Mouse (Mus musculus) adrenal gland, adult 18-20 months (tissue): Measurements from ENCODE around the gene Mcm3. TPM values are rescaled to one million over a fixed set of nuclear protein-coding genes. Genes with fewer than 3 reads are reported as not detected.
A peak's percentile ranks its signal among the peaks of the same experiment; 100 is the strongest.

Experiments used
- DNase-seq, 2 experiments: peaks; one replicate each; pipeline ENCODE4 v3.0.0; 2021 to 2022; ENCODE audit warnings: low spot score in 2 of 2
- long read RNA-seq, 2 experiments: library from polyadenylated mRNA; stranded (forward); transcript quantifications; one replicate each; pipeline ENCODE4 v2.0.0; 2021
- total RNA-seq, 2 experiments: library from RNA; stranded (reverse); gene quantifications; 1 replicate in 1 of 2; 2 replicates in 1 of 2; pipeline ENCODE4 v1.2.3; 2021

Gene Mcm3
- 10 to 100 TPM in 1 of 2 experiments, 1 to 10 TPM in 1; 9.0 to 10.1 TPM for total RNA-seq
- long read RNA-seq, experiment 1, transcript Mcm3-201 (17 exons, 3,031 nt) = major isoform, 12 of 14 reads
- long read RNA-seq, experiment 1, partial matches to known transcripts = 0 of 14 reads
- long read RNA-seq, experiment 1, other reads (novel, unspliced or antisense) = 2 of 14 reads
- long read RNA-seq, experiment 2, transcript Mcm3-201 (17 exons, 3,031 nt) = major isoform, 53 of 58 reads
- long read RNA-seq, experiment 2, partial matches to known transcripts = 3 of 58 reads
- long read RNA-seq, experiment 2, other reads (novel, unspliced or antisense) = 0 of 58 reads

DNA sequence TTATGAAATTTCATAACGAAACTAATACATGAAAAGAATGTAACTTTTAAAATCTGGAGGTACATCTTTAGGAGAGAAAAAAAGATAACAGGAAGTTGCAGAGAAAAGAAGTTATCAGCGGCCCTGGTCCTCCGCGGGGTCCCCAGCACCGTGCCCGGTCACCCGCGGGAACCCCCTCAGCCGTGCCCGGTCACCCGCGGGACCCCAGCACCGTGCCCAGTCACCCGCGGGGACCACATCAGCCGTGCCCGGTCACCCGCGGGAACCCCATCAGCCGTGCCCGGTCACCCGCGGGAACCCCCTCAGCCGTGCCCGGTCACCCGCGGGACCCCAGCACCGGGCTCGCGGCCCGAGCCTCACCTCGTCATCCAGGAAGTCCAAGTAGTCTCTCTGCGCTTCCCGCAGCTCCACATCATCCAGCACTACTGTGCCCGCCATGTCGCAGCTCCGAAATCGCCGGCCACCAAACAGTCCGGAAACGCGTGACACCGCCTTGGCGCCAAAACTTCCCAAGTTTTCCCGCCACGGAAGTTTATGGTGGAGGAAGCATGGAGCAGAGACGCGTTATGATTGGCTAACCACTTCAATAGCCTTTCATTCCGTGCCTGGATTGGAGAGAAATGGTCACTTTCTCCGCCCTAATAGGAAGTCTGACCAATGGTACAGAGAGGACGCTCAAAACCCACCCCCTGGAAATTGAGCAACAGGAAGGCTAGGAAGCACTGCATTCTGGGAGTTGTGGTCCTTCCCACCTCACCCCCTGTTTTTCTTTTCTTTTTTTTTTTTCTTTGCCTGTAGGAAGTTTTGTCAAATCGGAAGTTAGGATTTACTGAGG is at the start of gene Mcm3:
Mcm3 (minus strand) TSS at position 542 of the 835 bp plus-strand sequence.
- peak; percentile 76 to 77 for DNase-seq

- no peak for DNase-seq
Measured at GRCm38 (mm10) chr1:20868036-20868435, 47.9 kb upstream of the Mcm3 start.

DNA sequence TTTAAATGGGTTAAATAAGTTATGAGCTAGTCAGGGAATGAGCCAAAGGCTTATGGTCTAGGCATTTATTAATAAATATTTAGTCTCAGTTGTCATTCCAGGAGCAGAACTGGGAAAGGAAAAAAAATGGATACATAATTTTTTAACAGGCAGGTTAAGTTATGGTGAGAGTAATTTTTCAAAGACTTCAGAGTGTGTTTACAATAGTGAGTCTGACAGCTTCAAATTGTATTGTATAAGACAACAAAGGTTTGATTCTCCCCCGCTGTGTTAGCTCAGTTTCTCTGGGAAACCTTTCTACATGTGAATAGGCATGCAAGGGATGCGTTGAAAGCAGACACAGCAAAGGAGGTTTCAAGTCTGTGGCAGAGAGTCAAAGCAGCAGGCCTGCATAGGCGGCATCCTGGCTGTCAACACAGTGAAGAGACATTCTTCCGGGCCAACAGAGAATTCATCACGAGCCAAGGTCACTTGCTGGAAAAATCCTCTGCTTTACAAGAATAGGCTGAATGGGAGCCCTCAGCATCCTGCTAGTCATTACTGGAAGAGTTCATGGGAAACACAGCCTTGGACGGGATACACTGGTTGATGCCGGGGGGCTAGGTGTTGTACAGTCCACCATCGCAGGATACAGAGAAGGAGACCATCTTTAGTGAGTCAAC is 47.3 kb upstream of the Mcm3 start:
- DNase-seq = no peak

DNA sequence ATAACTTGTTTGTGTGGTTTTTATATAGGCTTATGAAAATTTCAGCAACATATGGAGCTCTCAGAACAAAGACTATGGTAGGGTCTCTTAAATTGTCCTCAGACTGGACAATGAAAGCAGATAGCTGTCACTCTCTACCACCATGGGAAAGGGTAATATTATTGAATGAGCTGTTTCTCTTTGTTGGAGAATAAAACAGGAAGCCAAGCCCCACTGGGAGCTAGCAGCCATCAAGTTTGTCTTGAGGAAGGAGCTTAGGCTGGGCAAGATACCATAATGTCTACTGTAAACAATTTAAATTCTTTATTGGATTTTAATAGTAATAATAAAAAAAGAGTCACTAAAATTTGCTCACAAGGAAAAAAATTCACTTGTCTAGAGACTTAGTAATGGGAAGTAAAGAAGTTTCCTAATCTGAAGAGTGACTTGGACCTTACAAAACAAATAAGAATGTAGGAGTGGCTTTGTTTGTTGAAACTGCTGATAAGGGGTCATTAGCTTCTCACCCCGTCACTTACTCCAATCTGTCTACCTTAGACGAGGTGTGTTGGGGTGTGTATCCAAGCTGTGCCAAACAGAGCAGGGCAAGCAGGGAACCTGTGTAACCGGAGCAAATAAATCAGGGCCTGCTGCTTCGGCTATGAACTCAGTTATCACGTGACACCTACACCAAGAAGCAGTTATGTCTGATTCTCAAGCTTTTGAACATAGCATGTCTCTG is 43.5 kb upstream of the Mcm3 start:
- no peak for DNase-seq

GRCm38 (mm10) chr1:20861865-20862264 is 41.8 kb upstream of the Mcm3 start:
- DNase-seq = no peak

DNA sequence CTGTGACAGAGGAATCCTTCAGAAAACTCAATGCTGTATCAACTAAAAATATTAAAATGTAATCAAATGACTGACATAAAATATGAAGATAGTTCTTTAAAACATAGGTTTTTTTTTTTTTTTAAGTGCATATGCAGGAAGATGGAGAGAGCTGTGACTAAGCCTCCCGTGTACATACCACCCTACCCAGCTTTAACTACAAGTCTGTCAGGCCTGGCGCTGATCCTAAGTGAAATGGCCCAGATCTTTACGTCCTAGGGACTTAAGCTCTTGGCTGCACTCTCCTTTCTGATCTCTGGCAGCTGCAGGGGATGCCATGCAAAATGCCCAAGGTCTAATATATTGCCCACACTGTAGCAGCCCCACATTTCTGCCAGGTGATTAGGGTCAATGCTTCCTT is 40.7 kb upstream of the Mcm3 start:
- DNase-seq = no peak

GRCm38 (mm10) chr1:20856924-20857902 is 37.1 kb upstream of the Mcm3 start:
- no peak for DNase-seq

- DNase-seq = no peak
Measured at GRCm38 (mm10) chr1:20839911-20840310, 19.8 kb upstream of the Mcm3 start.

GRCm38 (mm10) chr1:20836551-20837125 is 16.5 kb upstream of the Mcm3 start:
- DNase-seq = no peak

DNA sequence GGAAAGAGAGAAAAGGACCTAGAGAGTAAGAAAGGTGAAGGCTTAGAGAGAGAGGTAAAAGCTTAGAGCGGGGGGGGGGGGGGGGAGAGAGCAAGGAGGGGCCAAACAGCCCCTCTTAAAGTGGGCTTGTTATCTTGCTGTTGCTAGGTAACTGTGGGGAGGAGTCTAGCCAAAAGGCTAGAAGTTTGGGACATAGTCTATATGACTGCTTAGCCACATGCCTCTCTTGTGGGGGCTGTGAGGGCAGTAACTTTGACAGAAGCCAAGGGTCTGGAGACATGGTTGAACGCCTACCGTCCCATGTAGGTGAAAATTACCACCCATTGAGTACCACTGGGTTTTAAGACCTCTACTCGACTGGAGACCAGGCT is 13.0 kb upstream of the Mcm3 start:
- no peak for DNase-seq

GRCm38 (mm10) chr1:20832473-20833140 is 12.5 kb upstream of the Mcm3 start:
- DNase-seq = no peak

- DNase-seq = no peak
Measured at GRCm38 (mm10) chr1:20830546-20830945, 10.4 kb upstream of the Mcm3 start.

DNA sequence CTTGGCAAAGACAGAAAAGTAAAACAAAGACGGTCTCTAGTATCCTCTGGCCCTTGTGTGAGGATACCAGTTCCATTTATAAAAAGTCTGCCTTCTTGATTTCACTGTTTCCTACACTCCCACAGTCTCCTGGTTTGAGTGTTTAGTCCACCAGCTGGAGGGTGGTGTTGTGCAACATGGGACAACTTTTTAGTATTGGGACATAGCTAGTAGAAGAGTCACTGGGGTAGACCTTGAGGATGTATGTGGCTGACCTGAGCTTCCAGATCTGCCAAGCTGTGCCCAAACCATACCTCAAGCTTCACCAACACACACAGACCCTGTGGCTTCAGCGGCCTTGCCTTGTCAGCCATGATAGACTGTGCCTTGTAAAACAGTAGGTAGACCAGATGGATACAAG is 7.9 kb upstream of the Mcm3 start:
- no peak for DNase-seq

DNA sequence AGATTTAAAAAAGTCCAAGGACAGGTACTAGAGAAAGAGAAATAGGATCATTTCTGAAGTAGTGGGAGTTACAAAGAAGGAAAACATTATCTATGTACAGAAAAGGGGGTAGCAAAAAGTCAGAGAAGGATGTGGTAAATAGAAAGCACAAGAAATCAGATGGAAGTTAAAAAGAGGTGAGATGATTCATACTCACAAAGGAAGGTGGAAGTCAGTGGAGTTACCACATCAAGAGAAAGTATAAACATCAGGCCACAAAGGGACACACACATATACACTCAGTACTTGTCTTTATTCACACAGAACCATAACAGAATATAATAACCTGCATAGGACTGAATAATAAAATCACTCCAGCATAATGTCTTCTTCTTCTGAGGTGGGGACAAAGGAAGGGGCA is 4.9 kb upstream of the Mcm3 start:
- no peak for DNase-seq

DNA sequence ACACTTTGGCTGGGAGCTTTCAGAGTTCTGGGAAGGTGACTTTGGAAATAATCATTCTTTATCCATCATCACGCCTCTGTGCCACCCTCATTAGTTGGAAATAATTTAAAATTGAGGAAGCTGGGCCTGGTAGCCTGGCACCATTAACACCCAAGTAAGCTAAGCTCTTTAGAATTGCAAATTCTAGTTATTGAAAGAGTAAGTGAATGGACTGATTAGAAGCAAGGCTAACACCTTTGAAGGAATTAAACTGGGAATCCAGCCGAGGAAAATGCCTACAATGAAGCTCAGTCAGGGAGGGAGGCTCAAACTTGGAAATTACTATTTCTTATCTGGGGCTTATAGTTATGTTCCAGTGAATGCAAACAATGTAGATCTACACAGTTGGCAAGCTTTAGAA is 3.8 kb upstream of the Mcm3 start:
- no peak for DNase-seq

DNA sequence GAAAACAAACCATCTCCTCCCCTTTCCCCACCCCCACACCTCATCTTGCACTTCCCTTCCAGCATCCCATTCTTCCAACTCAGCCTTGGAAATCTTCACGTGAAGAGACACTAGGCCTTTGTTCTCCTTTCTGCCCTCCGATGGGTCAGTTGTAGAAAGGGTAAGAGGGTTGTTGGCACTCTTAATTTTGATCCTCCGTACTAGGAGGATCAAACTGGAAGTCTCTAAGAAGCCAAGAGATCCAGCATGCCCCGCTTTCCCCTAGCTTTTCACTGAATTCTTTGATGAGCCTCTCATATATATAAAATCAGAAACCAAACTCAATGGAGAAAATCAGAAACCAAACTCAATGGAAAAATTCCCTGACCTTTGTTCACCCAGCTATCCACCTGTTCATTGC is 3.4 kb upstream of the Mcm3 start:
- DNase-seq = no peak

DNA sequence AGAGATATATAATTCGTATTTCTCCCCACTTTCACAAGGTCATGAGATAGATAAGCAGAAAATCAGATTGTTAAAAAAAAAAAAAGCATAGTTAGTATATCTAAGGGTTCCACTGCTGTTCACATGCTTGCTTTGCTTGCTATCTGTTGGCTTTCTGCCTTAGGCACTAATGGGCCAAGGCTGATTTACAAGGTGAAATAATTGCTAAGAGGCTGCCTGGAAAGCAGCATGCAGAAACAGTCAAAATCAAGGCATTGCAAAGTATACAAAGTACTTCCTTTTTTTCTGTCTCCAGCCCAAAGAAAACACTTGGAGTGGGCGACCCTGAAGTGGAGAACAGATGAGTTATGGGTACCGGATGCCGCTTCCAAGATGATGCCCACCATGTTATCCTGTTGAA is 847 bp upstream of the Mcm3 start:
- no peak for DNase-seq

DNA sequence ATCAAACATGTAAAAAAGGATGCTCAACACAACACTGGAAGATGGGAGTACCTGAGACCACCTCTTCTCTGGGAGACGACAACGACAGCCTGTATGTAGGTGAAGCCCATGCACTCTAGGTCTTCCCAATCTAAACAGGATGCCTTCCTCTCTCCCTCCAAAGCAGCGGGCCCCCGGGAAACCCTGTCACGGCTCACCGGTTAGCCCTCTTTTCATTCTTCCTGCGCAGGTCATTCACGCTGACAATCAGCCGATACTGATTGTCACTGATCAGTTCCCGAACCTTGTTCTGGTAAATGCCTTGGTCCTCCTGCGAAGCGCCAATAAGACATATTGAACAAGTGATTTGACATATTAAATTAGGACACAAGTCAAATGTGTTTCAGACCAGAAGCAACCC is 2.5 kb downstream of the Mcm3 start:
- no peak for DNase-seq

- no peak for DNase-seq
Measured at GRCm38 (mm10) chr1:20817172-20817571, 2.9 kb downstream of the Mcm3 start.
